Mouse (Mus musculus) limb, embryonic 15.5 days (tissue): ENCODE results near the gene Masp2. TPM values are rescaled to one million over a fixed set of nuclear protein-coding genes. Genes with fewer than 3 reads are reported as not detected.

Source experiments
- ATAC-seq: fragments of 200-750 bp; cut with Nextera tagmentation; 2 replicates; pipeline ENCODE4 v1.8.0; 2017; ENCODE audit warnings: low read depth, moderate TSS enrichment; ENCODE audit not compliant: insufficient number of reproducible peaks, low FRiP score, low TSS enrichment
- H3K27ac ChIP-seq: fragments of 300-500 bp; sonication (generic); 2 replicates; pipeline ENCODE4 v1.5.1; 2015; ENCODE audit warnings: moderate library complexity, mild to moderate bottlenecking, inconsistent platforms
- H3K27me3 ChIP-seq: fragments of 300-500 bp; sonication (generic); 2 replicates; pipeline ENCODE4 v1.6.1; 2015; ENCODE audit warnings: inconsistent platforms
- H3K36me3 ChIP-seq: fragments of 300-500 bp; sonication (generic); 2 replicates; pipeline ENCODE4 v1.6.1; 2015; ENCODE audit warnings: inconsistent platforms
- H3K4me1 ChIP-seq: fragments of 300-500 bp; sonication (generic); 2 replicates; pipeline ENCODE4 v1.6.1; 2015; ENCODE audit warnings: inconsistent platforms
- H3K4me2 ChIP-seq: fragments of 300-500 bp; sonication (generic); 2 replicates; pipeline ENCODE4 v1.6.1; 2015; ENCODE audit warnings: mild to moderate bottlenecking, inconsistent platforms
- H3K4me3 ChIP-seq: fragments of 300-500 bp; sonication (generic); 2 replicates; pipeline ENCODE4 v1.5.1; 2015; ENCODE audit warnings: mild to moderate bottlenecking, inconsistent platforms
- H3K9ac ChIP-seq: fragments of 300-500 bp; sonication (generic); 2 replicates; pipeline ENCODE4 v1.6.1; 2015; ENCODE audit warnings: inconsistent platforms
- H3K9me3 ChIP-seq: fragments of 300-500 bp; sonication (generic); 2 replicates; pipeline ENCODE4 v1.6.1; 2016; ENCODE audit warnings: inconsistent platforms
- WGBS: fragments of 180-500 bp; shearing (Covaris S2); methylation state at CpG from one replicate; pipeline ENCODE4 v1.1.7; 2015; 5-methylcytosine and 5-hydroxymethylcytosine counted together
- polyA plus RNA-seq: library from polyadenylated mRNA; unstranded; fragments of >200 nt; fragmentation: Nextera tagmentation; extraction: Ambion mirVana; gene quantifications from 2 replicates; pipeline ENCODE4 v1.2.1, GENCODE M21; 2015

Masp2 gene
- polyA plus RNA-seq, 1 experiment from 2014 or later = 0.45 TPM

- Histone ChIP-seq H3K27ac (no peak overlapping the region), H3K4me3 (no peak overlapping the region), H3K9me3 (no peaks in the 10 kb centered on the region), H3K27me3 (peaks cover 17% of the 10 kb centered on the region), H3K36me3 (no peaks in the 10 kb centered on the region), H3K4me1 (peaks cover 10% of the 10 kb centered on the region), H3K4me2 (no peak overlapping the region), H3K9ac (no peak overlapping the region)
- ATAC-seq = no peak
- 63% methylated on average over 7 of the region's 7 CpGs for WGBS
Measured at GRCm38 (mm10) chr4:148663326-148663725, 61.0 kb downstream of the Masp2 start.

DNA sequence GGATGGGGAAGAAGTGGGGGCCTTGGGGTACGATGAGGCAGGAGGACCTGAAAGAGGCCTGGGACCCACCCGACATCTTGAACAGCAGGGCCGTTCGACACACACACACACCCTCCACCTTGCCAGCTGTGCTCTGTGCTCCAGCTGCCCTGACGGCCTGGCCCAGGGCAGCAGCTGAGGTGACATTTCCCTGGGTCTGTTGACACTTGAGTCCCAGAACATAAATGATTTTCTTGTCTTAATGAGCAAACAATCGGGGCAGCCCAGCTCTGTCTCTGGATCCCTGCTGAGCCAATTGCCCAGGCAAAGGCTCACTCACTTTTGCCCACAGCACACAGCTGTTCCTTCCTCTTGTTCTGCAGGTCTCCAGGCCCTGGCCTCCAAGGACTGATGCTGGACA lies 61.7 kb downstream of the Masp2 start:
- Histone ChIP-seq H3K4me2 (no peak overlapping the region), H3K4me1 (peaks cover 10% of the 10 kb centered on the region), H3K9me3 (no peaks in the 10 kb centered on the region), H3K4me3 (no peak overlapping the region), H3K27ac (no peak overlapping the region), H3K27me3 (peaks cover 17% of the 10 kb centered on the region), H3K36me3 (no peaks in the 10 kb centered on the region), H3K9ac (no peak overlapping the region)
- WGBS = 38% methylated on average over 6 of the region's 6 CpGs
- no peak for ATAC-seq

Other genes starting within 250 kb of the Masp2 start
- gene Ubiad1, start 157.8 kb upstream of the Masp2 start, polyA plus RNA-seq = 19.4 and 21.4 TPM in 2 replicates
- gene Mtor, start 153.9 kb upstream of the Masp2 start, polyA plus RNA-seq = 13.6 and 13.8 TPM in 2 replicates
- gene Angptl7, start 102.1 kb upstream of the Masp2 start, polyA plus RNA-seq = 1.8 and 4.1 TPM in 2 replicates
- 82.1 and 83.3 TPM in 2 replicates for gene Exosc10, start 44.1 kb upstream of the Masp2 start, polyA plus RNA-seq
- 247 and 256 TPM in 2 replicates for gene Srm, start 11.1 kb upstream of the Masp2 start, polyA plus RNA-seq
- gene Tardbp, start 24.5 kb downstream of the Masp2 start, polyA plus RNA-seq = 287 and 301 TPM in 2 replicates
- gene Gm572, start 40.8 kb downstream of the Masp2 start, polyA plus RNA-seq = not detected in 2 replicates
- gene Casz1, start 201.9 kb downstream of the Masp2 start, polyA plus RNA-seq = 7.2 and 9.9 TPM in 2 replicates